Mouse (Mus musculus) myocyte (in vitro differentiated cells): Measurements from ENCODE around the gene Tprn. TPM values are rescaled to one million over a fixed set of nuclear protein-coding genes. Genes with fewer than 3 reads are reported as not detected.

Experiments used
- H3K27me3 ChIP-seq: one replicate; pipeline ENCODE4 v1.6.1; 2011; ENCODE audit not compliant: control insufficient read depth, insufficient read depth, insufficient read length
- H3K36me3 ChIP-seq: one replicate; pipeline ENCODE4 v1.6.1; 2011; ENCODE audit not compliant: control insufficient read depth, insufficient read depth
- H3K4me2 ChIP-seq: one replicate; pipeline ENCODE4 v1.6.1; 2011; ENCODE audit warnings: low read depth, control low read depth
- H3K4me3 ChIP-seq: one replicate; pipeline ENCODE4 v1.5.1; 2011; ENCODE audit warnings: mild to moderate bottlenecking, control low read depth, moderate library complexity
- H3K79me2 ChIP-seq: one replicate; pipeline ENCODE4 v1.6.1; 2011; ENCODE audit not compliant: control insufficient read depth, insufficient read depth
- H3ac ChIP-seq: one replicate; pipeline ENCODE4 v1.6.1; 2011; ENCODE audit not compliant: control insufficient read depth, insufficient read length
- CEBPB ChIP-seq: IDR thresholded peaks from 2 replicates; pipeline ENCODE4 v1.6.1; 2011; ENCODE audit warnings: mild to moderate bottlenecking, moderate library complexity; ENCODE audit not compliant: poor library complexity, insufficient read depth, severe bottlenecking
- E2F4 ChIP-seq: IDR thresholded peaks from one replicate; pipeline ENCODE4 v1.6.1; 2011; ENCODE audit warnings: mild to moderate bottlenecking, control low read depth, moderate library complexity; ENCODE audit not compliant: insufficient read depth
- MAX ChIP-seq: IDR thresholded peaks from one replicate; pipeline ENCODE4 v1.6.1; 2011; ENCODE audit warnings: low read depth, mild to moderate bottlenecking, control low read depth
- MYOD1 ChIP-seq, 3 experiments: IDR thresholded peaks; one replicate each; pipeline ENCODE4 v1.6.1; 2011; ENCODE audit warnings: control low read depth in 2 of 3, low read depth in 2 of 3, mild to moderate bottlenecking in 2 of 3, moderate library complexity in 1 of 3; ENCODE audit not compliant: insufficient read length in 2 of 3, control insufficient read depth in 1 of 3
- MYOG ChIP-seq, 3 experiments: IDR thresholded peaks; one replicate each; pipeline ENCODE4 v1.6.1; 2011; ENCODE audit warnings: control low read depth in 2 of 3, low read depth in 2 of 3, mild to moderate bottlenecking in 2 of 3; ENCODE audit not compliant: insufficient read length in 2 of 3, control insufficient read depth in 1 of 3, insufficient read depth in 1 of 3
- POLR2A ChIP-seq: IDR thresholded peaks from one replicate; pipeline ENCODE4 v1.6.1; 2011; ENCODE audit warnings: low read depth, mild to moderate bottlenecking, control low read depth, moderate library complexity; ENCODE audit not compliant: insufficient read length
- POLR2AphosphoS2 ChIP-seq: IDR thresholded peaks from one replicate; pipeline ENCODE4 v1.6.1; 2011; ENCODE audit warnings: low read depth, control low read depth; ENCODE audit not compliant: insufficient read length
- REST ChIP-seq: IDR thresholded peaks from one replicate; pipeline ENCODE4 v1.6.1; 2011; ENCODE audit warnings: mild to moderate bottlenecking, control low read depth, moderate library complexity; ENCODE audit not compliant: insufficient read depth, insufficient read length
- SRF ChIP-seq: IDR thresholded peaks from one replicate; pipeline ENCODE4 v1.6.1; 2011; ENCODE audit warnings: low read depth; ENCODE audit not compliant: control insufficient read depth, insufficient read length
- TCF12 ChIP-seq: IDR thresholded peaks from one replicate; pipeline ENCODE4 v1.6.1; 2011; ENCODE audit warnings: mild to moderate bottlenecking, control low read depth; ENCODE audit not compliant: poor library complexity, insufficient read depth, severe bottlenecking
- TCF3 ChIP-seq: IDR thresholded peaks from one replicate; pipeline ENCODE4 v1.6.1; 2011; ENCODE audit warnings: low read depth, control low read depth; ENCODE audit not compliant: insufficient read length
- USF1 ChIP-seq: IDR thresholded peaks from one replicate; pipeline ENCODE4 v1.6.1; 2011; ENCODE audit warnings: low read depth, mild to moderate bottlenecking, control low read depth, moderate library complexity
- polyA plus RNA-seq: library from polyadenylated mRNA; unstranded; fragments of >200 nt; fragmentation: generic; extraction: Trizol; gene quantifications from one replicate; pipeline ENCODE4 v1.2.1, GENCODE M21; 2012; ENCODE audit warnings: missing spikeins

Gene Tprn
- polyA plus RNA-seq, 1 experiment, result 5.5 TPM

DNA sequence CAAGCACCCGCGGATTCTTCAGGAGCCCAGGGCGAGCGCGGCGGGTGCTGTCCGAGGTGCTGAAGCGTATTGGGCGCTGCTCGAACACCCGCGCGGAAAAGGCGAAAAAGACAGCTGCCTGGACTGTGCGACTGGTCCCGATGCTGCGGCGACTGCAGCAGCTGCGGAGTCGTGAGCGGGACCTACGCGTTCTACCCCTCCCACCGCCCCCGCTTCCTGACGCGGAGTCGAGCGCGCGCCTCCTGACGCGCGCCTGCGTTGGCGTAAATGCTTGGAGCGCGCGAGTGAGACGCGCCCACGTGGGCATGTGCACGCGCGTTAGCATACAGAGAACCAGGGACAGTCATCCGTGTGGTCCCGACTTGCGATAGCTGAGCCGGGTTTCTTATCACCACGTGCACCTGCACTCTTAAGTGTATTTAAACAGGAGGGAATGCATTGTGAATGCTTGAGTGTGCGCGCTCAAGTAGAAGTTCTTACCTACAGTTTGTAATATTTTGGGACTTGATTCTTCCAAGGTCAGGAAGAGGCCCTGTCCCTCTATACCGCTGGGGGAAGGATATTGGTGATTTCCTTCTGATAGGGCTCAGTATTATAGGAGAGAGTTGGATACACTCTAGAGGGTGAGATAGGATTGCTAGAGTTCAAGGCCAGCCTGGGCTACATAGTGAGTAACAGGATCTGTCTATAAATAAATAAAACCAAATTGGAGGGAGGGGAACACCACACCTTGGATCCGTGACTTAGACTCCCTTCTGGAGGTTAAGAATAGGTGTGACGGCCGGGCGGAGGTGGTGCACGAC lies 56.8 kb downstream of the Tprn start, which contains the start of gene Grin1:
Gene Grin1, minus strand, starts transcription at position 217 of the 803 bp plus-strand sequence.
- H3K36me3 ChIP-seq, result no peaks in the 10 kb centered on the region
- H3K27me3 ChIP-seq, result peaks cover 45% of the 10 kb centered on the region
- TF ChIP-seq TCF3 (no peak), CEBPB (no peak), USF1 (no peak), TCF12 (no peak), MAX (no peak), E2F4 (no peak), POLR2AphosphoS2 (no peak), REST (peak; percentile 88), SRF (no peak), MYOG (IDR thresholded peaks at IDR 0.05; ENCODE audit: control insufficient read depth in 1 of 3, insufficient read depth in 1 of 3, insufficient read length in 2 of 3, low read depth in 2 of 3) (peak in 2 of 3 experiments; percentile 75 to 77), POLR2A (no peak), MYOD1 (IDR thresholded peaks at IDR 0.05; ENCODE audit: control insufficient read depth in 1 of 3, insufficient read length in 2 of 3, low read depth in 2 of 3) (peak in 2 of 3 experiments; percentile 53 to 65)
- no peak within 1 kb of the TSS for H3ac ChIP-seq
- H3K4me2 ChIP-seq, result no peak within 1 kb of the TSS
- H3K79me2 ChIP-seq, result no peaks in the 10 kb centered on the region
- no peak within 1 kb of the TSS for H3K4me3 ChIP-seq

Other genes with a start within 250 kb of the Tprn start
- 33.7 TPM for gene Nsmf, start 208.3 kb upstream of the Tprn start, polyA plus RNA-seq
- not detected for gene Entpd8, start 182.3 kb upstream of the Tprn start, polyA plus RNA-seq
- not detected for gene Noxa1, start 167.5 kb upstream of the Tprn start, polyA plus RNA-seq
- gene Nrarp, start 81.9 kb upstream of the Tprn start, polyA plus RNA-seq, result 1.3 TPM
- 9.2 TPM for gene Tor4a, start 65.7 kb upstream of the Tprn start, polyA plus RNA-seq
- gene Nelfb, start 51.1 kb upstream of the Tprn start, polyA plus RNA-seq, result 55.8 TPM
- not detected for gene Stpg3, start 48.0 kb upstream of the Tprn start, polyA plus RNA-seq
- 0.48 TPM for gene Fam166a, start 43.9 kb upstream of the Tprn start, polyA plus RNA-seq
- 359 TPM for gene Tubb4b, start 37.9 kb upstream of the Tprn start, polyA plus RNA-seq
- not detected for gene Slc34a3, start 28.3 kb upstream of the Tprn start, polyA plus RNA-seq
- not detected for gene Rnf224, start 25.8 kb upstream of the Tprn start, polyA plus RNA-seq
- gene Rnf208, start 20.4 kb upstream of the Tprn start, polyA plus RNA-seq, result 0.59 TPM
- not detected for gene Cysrt1, start 20.2 kb upstream of the Tprn start, polyA plus RNA-seq
- 4.5 TPM for gene AL732309.1, start 15.8 kb upstream of the Tprn start, polyA plus RNA-seq
- 47.2 TPM for gene Tmem203, start 7.2 kb upstream of the Tprn start, polyA plus RNA-seq
- 106 TPM for gene Ssna1, start 9.8 kb downstream of the Tprn start, polyA plus RNA-seq
- 97.9 TPM for gene Anapc2, start 9.9 kb downstream of the Tprn start, polyA plus RNA-seq
- 0.40 TPM for gene Tmem210, start 25.5 kb downstream of the Tprn start, polyA plus RNA-seq
- gene Lrrc26, start 27.3 kb downstream of the Tprn start, polyA plus RNA-seq, result 1.6 TPM
- 0.12 TPM for gene Grin1, start 56.6 kb downstream of the Tprn start, polyA plus RNA-seq
- gene Man1b1, start 69.7 kb downstream of the Tprn start, polyA plus RNA-seq, result 46.3 TPM
- gene Dpp7, start 93.7 kb downstream of the Tprn start, polyA plus RNA-seq, result 43.0 TPM
- 68.3 TPM for gene Uap1l1, start 103.1 kb downstream of the Tprn start, polyA plus RNA-seq
- gene Sapcd2, start 109.7 kb downstream of the Tprn start, polyA plus RNA-seq, result 10.4 TPM
- 0.89 TPM for gene Entpd2, start 133.3 kb downstream of the Tprn start, polyA plus RNA-seq
- gene Npdc1, start 136.7 kb downstream of the Tprn start, polyA plus RNA-seq, result 114 TPM
- gene Fut7, start 160.6 kb downstream of the Tprn start, polyA plus RNA-seq, result 0.08 TPM
- gene Abca2, start 166.1 kb downstream of the Tprn start, polyA plus RNA-seq, result 9.8 TPM
- 13.5 TPM for gene Clic3, start 194.2 kb downstream of the Tprn start, polyA plus RNA-seq
- 64.3 TPM for gene Paxx, start 198.5 kb downstream of the Tprn start, polyA plus RNA-seq
- gene Ptgds, start 207.4 kb downstream of the Tprn start, polyA plus RNA-seq, result 9.8 TPM
- gene Lcn12, start 231.3 kb downstream of the Tprn start, polyA plus RNA-seq, result not detected
- gene Fbxw5, start 238.1 kb downstream of the Tprn start, polyA plus RNA-seq, result 53.6 TPM
- 0.74 TPM for gene C8g, start 239.1 kb downstream of the Tprn start, polyA plus RNA-seq